Mouse (Mus musculus) forebrain, embryonic 13.5 days (tissue): ENCODE data around the gene Dock9. TPM values are rescaled to one million over a fixed set of nuclear protein-coding genes. Genes with fewer than 3 reads are reported as not detected.

ENCODE experiments used
- ATAC-seq: fragments of 200-750 bp; cut with Nextera tagmentation; 2 replicates; pipeline ENCODE4 v1.8.0; 2017
- H3K27ac ChIP-seq: fragments of 300-500 bp; sonication (generic); 2 replicates; pipeline ENCODE4 v1.5.1; 2015; ENCODE audit warnings: inconsistent platforms, mild to moderate bottlenecking, moderate library complexity
- H3K27me3 ChIP-seq: fragments of 300-500 bp; sonication (generic); 2 replicates; pipeline ENCODE4 v1.6.1; 2015; ENCODE audit warnings: mild to moderate bottlenecking, inconsistent platforms
- H3K36me3 ChIP-seq: fragments of 300-500 bp; sonication (generic); 2 replicates; pipeline ENCODE4 v1.6.1; 2015; ENCODE audit warnings: mild to moderate bottlenecking, inconsistent platforms; ENCODE audit not compliant: poor library complexity, severe bottlenecking
- H3K4me1 ChIP-seq: fragments of 300-500 bp; sonication (generic); 2 replicates; pipeline ENCODE4 v1.6.1; 2015; ENCODE audit warnings: inconsistent platforms
- H3K4me2 ChIP-seq: fragments of 300-500 bp; sonication (generic); 2 replicates; pipeline ENCODE4 v1.6.1; 2015; ENCODE audit warnings: inconsistent platforms, mild to moderate bottlenecking, moderate library complexity
- H3K4me3 ChIP-seq: fragments of 300-500 bp; sonication (generic); 2 replicates; pipeline ENCODE4 v1.5.1; 2015; ENCODE audit warnings: mild to moderate bottlenecking, inconsistent platforms
- H3K9ac ChIP-seq: fragments of 300-500 bp; sonication (generic); 2 replicates; pipeline ENCODE4 v1.6.1; 2015; ENCODE audit warnings: mild to moderate bottlenecking, inconsistent platforms
- H3K9me3 ChIP-seq: fragments of 300-500 bp; sonication (generic); replicated peaks from 2 replicates; pipeline ENCODE4 v1.6.1; 2016; ENCODE audit warnings: inconsistent platforms
- WGBS: fragments of 180-500 bp; shearing (Covaris S2); methylation state at CpG from one replicate; pipeline ENCODE4 v1.1.7; 2015; 5-methylcytosine and 5-hydroxymethylcytosine counted together
- polyA plus RNA-seq: library from polyadenylated mRNA; unstranded; fragments of >200 nt; fragmentation: Nextera tagmentation; extraction: Ambion mirVana; gene quantifications from 2 replicates; pipeline ENCODE4 v1.2.1, GENCODE M21; 2015

The Dock9 gene
- polyA plus RNA-seq, 1 experiment from 2014 or later: 4.2 TPM

- no peaks in the 10 kb centered on the region for H3K27me3 ChIP-seq
Observed at GRCm38 (mm10) chr14:121788451-121788850, 9.2 kb downstream of the Dock9 start.

GRCm38 (mm10) chr14:121787430-121787829, 10.2 kb downstream of the Dock9 start:
- WGBS: 88% methylated on average over 12 of the region's 12 CpGs
- ATAC-seq: no peak

More at GRCm38 (mm10) chr14:121788451-121788850, 9.2 kb downstream of the Dock9 start:
- 89% methylated on average over 6 of the region's 6 CpGs for WGBS
- no peaks in the 10 kb centered on the region for H3K36me3 ChIP-seq
- no peak overlapping the region for H3K27ac ChIP-seq
- no peak for ATAC-seq
- no peaks in the 10 kb centered on the region for H3K4me1 ChIP-seq
- no peak overlapping the region for H3K9ac ChIP-seq
- H3K4me2 ChIP-seq: no peak overlapping the region
- H3K4me3 ChIP-seq: no peak overlapping the region
- H3K9me3 ChIP-seq: no peaks in the 10 kb centered on the region

DNA sequence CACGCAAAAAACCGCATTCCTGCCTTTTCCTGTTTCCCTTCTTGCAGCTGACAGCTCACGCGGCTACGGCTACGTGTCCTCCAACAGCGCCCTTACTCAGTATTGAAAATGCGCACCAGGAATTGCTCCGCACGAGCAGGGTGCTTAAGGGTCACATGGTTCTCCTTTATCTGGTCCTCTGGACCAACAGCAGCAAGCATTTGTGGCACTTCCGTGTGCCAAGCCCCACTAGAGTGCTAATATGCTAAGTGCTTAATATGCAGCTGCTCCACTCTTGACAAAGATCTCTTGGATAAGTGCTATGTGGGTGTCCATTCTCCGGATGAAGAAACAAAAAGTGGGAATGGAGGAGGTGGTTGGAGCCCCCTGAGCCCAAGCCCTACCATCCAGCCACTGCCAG, 10.7 kb downstream of the Dock9 start:
- Histone ChIP-seq H3K9me3 (no peaks in the 10 kb centered on the region), H3K27ac (no peak overlapping the region), H3K36me3 (no peaks in the 10 kb centered on the region), H3K9ac (no peak overlapping the region), H3K4me3 (no peak overlapping the region), H3K4me1 (no peaks in the 10 kb centered on the region), H3K4me2 (no peak overlapping the region), H3K27me3 (no peaks in the 10 kb centered on the region)
- 88% methylated on average over 12 of the region's 12 CpGs for WGBS
- no peak for ATAC-seq

More at GRCm38 (mm10) chr14:121787430-121787829, 10.2 kb downstream of the Dock9 start:
- Histone ChIP-seq H3K9ac (no peak overlapping the region), H3K27me3 (no peaks in the 10 kb centered on the region), H3K27ac (no peak overlapping the region), H3K4me1 (no peaks in the 10 kb centered on the region), H3K36me3 (no peaks in the 10 kb centered on the region), H3K4me2 (no peak overlapping the region), H3K4me3 (no peak overlapping the region), H3K9me3 (no peaks in the 10 kb centered on the region)

- 80% methylated on average over 1 of the region's 1 CpGs for WGBS
- Histone ChIP-seq H3K9me3 (no peaks in the 10 kb centered on the region), H3K9ac (no peak overlapping the region), H3K36me3 (no peaks in the 10 kb centered on the region), H3K4me3 (no peak overlapping the region), H3K4me1 (no peaks in the 10 kb centered on the region), H3K4me2 (no peak overlapping the region), H3K27me3 (no peaks in the 10 kb centered on the region), H3K27ac (no peak overlapping the region)
- no peak for ATAC-seq
Observed at GRCm38 (mm10) chr14:121785394-121785793, 12.2 kb downstream of the Dock9 start.

DNA sequence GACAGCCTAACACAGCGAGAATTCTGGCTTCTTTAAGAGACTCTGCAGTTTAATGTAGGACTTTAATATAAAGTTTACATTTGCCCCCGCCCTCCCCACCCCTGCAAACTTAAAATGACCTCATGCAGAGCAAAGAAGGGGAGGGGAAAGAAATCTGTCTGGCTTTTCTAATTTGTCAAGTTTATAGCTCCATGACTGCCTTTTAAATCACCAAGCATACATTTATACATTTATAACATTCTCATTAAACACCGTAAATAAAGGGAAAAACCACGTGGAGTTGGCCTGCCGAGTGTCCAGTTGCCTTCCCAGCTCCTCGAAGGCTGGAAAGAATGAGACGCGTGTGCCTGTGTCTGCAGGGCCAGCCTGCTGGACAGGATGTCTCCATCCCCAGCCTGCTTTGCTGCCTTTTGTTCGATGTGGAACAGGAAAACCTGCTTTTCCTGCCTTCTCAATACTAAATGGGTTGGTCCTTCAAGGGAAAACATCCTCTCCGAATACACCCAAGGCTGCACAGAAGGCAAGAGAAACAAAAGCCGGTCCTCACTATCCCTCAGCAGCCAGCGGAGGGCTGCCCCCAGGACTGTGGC, 16.6 kb downstream of the Dock9 start:
- no peak overlapping the region for H3K4me3 ChIP-seq
- ATAC-seq: no peak
- no peak overlapping the region for H3K9ac ChIP-seq
- no peak overlapping the region for H3K27ac ChIP-seq
- no peak overlapping the region for H3K4me2 ChIP-seq
- H3K4me1 ChIP-seq: no peaks in the 10 kb centered on the region
- no peaks in the 10 kb centered on the region for H3K27me3 ChIP-seq
- WGBS: 56% methylated on average over 12 of the region's 12 CpGs
- no peaks in the 10 kb centered on the region for H3K36me3 ChIP-seq
- no peaks in the 10 kb centered on the region for H3K9me3 ChIP-seq

- WGBS: 81% methylated on average over 11 of the region's 11 CpGs
- H3K9ac ChIP-seq: no peak overlapping the region
- no peaks in the 10 kb centered on the region for H3K36me3 ChIP-seq
- H3K4me1 ChIP-seq: no peaks in the 10 kb centered on the region
- no peak overlapping the region for H3K27ac ChIP-seq
- no peaks in the 10 kb centered on the region for H3K27me3 ChIP-seq
- no peaks in the 10 kb centered on the region for H3K9me3 ChIP-seq
- H3K4me3 ChIP-seq: no peak overlapping the region
- no peak for ATAC-seq
- no peak overlapping the region for H3K4me2 ChIP-seq
Observed at GRCm38 (mm10) chr14:121780144-121780913, 17.3 kb downstream of the Dock9 start.

GRCm38 (mm10) chr14:121779620-121780019, 18.0 kb downstream of the Dock9 start:
- no peak for ATAC-seq
- 83% methylated on average over 3 of the region's 3 CpGs for WGBS
- no peaks in the 10 kb centered on the region for H3K27me3 ChIP-seq
- no peak overlapping the region for H3K4me2 ChIP-seq
- no peaks in the 10 kb centered on the region for H3K9me3 ChIP-seq
- H3K27ac ChIP-seq: no peak overlapping the region
- H3K9ac ChIP-seq: no peak overlapping the region
- H3K36me3 ChIP-seq: no peaks in the 10 kb centered on the region
- H3K4me3 ChIP-seq: no peak overlapping the region
- no peaks in the 10 kb centered on the region for H3K4me1 ChIP-seq

GRCm38 (mm10) chr14:121777279-121777831, 20.3 kb downstream of the Dock9 start:
- Histone ChIP-seq H3K27ac (no peak overlapping the region), H3K9ac (no peak overlapping the region), H3K4me3 (no peak overlapping the region), H3K27me3 (no peaks in the 10 kb centered on the region), H3K4me1 (no peaks in the 10 kb centered on the region), H3K4me2 (no peak overlapping the region), H3K9me3 (no peaks in the 10 kb centered on the region), H3K36me3 (no peaks in the 10 kb centered on the region)
- ATAC-seq: no peak
- WGBS: 90% methylated on average over 4 of the region's 4 CpGs

- Histone ChIP-seq H3K4me2 (no peak overlapping the region), H3K36me3 (no peaks in the 10 kb centered on the region), H3K4me1 (no peaks in the 10 kb centered on the region), H3K27ac (no peak overlapping the region), H3K9ac (no peak overlapping the region), H3K9me3 (no peaks in the 10 kb centered on the region), H3K27me3 (no peaks in the 10 kb centered on the region), H3K4me3 (no peak overlapping the region)
- ATAC-seq: no peak
- WGBS: 89% methylated on average over 4 of the region's 4 CpGs
Observed at GRCm38 (mm10) chr14:121776749-121777148, 20.9 kb downstream of the Dock9 start.

DNA sequence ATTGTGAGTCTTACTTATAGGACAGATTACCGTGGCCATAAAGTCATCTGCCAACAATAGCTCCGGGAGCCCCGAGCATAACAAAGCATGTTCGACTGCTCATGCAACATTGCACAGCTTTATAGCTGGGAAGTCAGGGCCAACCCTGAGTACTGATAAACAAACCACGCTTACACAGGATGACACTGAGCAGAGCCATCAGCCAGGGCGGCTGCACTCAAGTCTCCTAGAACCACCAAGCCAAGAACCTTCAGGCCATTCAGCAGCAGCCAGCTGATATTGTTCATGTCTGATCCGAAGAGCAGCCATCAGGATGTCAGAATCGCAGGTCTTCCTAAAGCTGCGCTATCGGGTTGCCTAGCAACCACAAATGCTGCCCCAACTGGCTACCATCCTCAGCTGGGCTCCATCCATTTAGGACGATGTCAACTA, 35.6 kb downstream of the Dock9 start:
- ATAC-seq: no peak
- no peak overlapping the region for H3K27ac ChIP-seq

DNA sequence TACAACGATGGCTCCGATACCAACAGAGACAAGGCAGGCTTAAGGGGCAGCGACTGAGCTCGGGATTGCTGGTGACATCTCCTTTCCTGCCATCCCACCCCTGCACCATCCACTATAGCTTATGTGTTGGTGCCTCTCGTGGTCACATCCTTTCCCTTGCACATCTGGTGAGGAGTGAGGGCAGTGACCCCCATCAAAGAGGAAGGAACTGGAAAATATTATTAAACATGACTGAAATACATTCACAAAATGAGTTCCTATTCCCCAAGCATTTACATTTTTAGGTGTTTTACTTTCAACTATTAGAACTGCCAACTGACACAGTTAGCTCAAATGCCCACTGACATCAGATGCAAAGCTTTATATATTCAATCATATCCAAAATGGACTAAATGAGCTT, 37.2 kb downstream of the Dock9 start:
- H3K27me3 ChIP-seq: no peaks in the 10 kb centered on the region
- H3K4me1 ChIP-seq: no peaks in the 10 kb centered on the region
- H3K27ac ChIP-seq: no peak overlapping the region
- no peak overlapping the region for H3K9ac ChIP-seq
- 88% methylated on average over 5 of the region's 5 CpGs for WGBS
- H3K4me3 ChIP-seq: no peak overlapping the region
- no peak overlapping the region for H3K4me2 ChIP-seq
- ATAC-seq: no peak
- H3K36me3 ChIP-seq: no peaks in the 10 kb centered on the region
- H3K9me3 ChIP-seq: no peaks in the 10 kb centered on the region

More for the DNA sequence above, 35.6 kb downstream of the Dock9 start:
- Histone ChIP-seq H3K9ac (no peak overlapping the region), H3K9me3 (no peaks in the 10 kb centered on the region), H3K4me3 (no peak overlapping the region), H3K36me3 (no peaks in the 10 kb centered on the region), H3K27me3 (no peaks in the 10 kb centered on the region), H3K4me2 (no peak overlapping the region), H3K4me1 (no peaks in the 10 kb centered on the region)
- WGBS: 62% methylated on average over 11 of the region's 11 CpGs

- H3K4me1 ChIP-seq: 0 out of 2 replicates have a peak, but pooled peaks cover under 1% of the 10 kb centered on the region
- no peak overlapping the region for H3K27ac ChIP-seq
- no peaks in the 10 kb centered on the region for H3K9me3 ChIP-seq
- no peaks in the 10 kb centered on the region for H3K36me3 ChIP-seq
- H3K27me3 ChIP-seq: no peaks in the 10 kb centered on the region
- no peak for ATAC-seq
- no peak overlapping the region for H3K4me3 ChIP-seq
- no peak overlapping the region for H3K9ac ChIP-seq
- 55% methylated on average over 11 of the region's 11 CpGs for WGBS
- no peak overlapping the region for H3K4me2 ChIP-seq
Observed at GRCm38 (mm10) chr14:121754110-121754509, 43.5 kb downstream of the Dock9 start.
